Mouse (Mus musculus): ENCODE measurements around the gene Fsd1l.

DNA sequence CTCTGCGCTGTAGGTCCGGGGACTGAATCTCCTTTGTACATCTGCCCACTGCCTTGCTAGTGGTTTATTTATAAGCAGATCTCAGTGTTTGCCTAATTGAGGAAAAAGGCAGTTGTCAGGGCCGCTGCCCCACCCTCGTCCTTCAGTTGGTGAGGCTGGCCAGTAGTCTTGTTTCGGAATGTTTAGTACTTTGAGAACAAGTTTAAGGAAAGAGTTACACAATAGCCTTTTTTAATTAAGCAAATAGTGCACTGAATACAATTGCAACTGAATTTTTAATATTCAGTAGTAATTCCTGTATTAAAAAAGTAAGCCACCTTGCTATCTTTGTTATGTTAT lies 709 bp downstream of the Fsd1l start:
- TF ChIP-seq CTCF (IDR thresholded peaks at IDR 0.05; ENCODE audit: low read depth, low read length) = no peak
- no peak for TF ChIP-seq POLR2A (IDR thresholded peaks at IDR 0.05; ENCODE audit: insufficient read depth, low read length)
